Mouse (Mus musculus) olfactory bulb, adult 2 months (tissue): ENCODE measurements around the gene Hecw2.

Experiments used
- CTCF ChIP-seq: fragments of 200-500 bp; IDR thresholded peaks from 2 replicates; pipeline ENCODE4 v1.5.1; 2012; ENCODE audit warnings: low read depth, mild to moderate bottlenecking, low read length, moderate library complexity; ENCODE audit not compliant: insufficient read depth
- POLR2A ChIP-seq: fragments of 200-500 bp; IDR thresholded peaks from 2 replicates; pipeline ENCODE4 v1.6.1; 2012; ENCODE audit warnings: mild to moderate bottlenecking, low read depth, low read length, moderate library complexity; ENCODE audit not compliant: insufficient read depth

GRCm38 (mm10) chr1:53829089-53829488 is 365.9 kb downstream of the Hecw2 start:
- TF ChIP-seq CTCF (no peak), POLR2A (no peak)
